Mouse (Mus musculus) activated CD4-positive, CD25-positive, alpha-beta regulatory T cell, adult 4 months (primary cell): ENCODE measurements at regions not wholly inside any gene's neighbourhood (a gene's known extent, or its start where the extent isn't known, plus 50 kb on each side); places are given as distances from the start of the nearest gene placed in this dataset.
A peak's percentile ranks its signal among the peaks of the same experiment; 100 is the strongest.
"Not testable (repeated sequence)": the region's sequence is repeated elsewhere in the genome, so short reads cannot be mapped to it uniquely, and the experiment has no call there.

Experiments used
- ATAC-seq: one replicate; pipeline ENCODE4 v1.8.0; 2017

GRCm38 (mm10) chr12:77855796-77856195 lies 338.2 kb upstream of the Gm6657 start:
- no peak for ATAC-seq

- no peak for ATAC-seq
These were observed 336.8 kb upstream of the Gm6657 start for GRCm38 (mm10) chr12:77857281-77857680.

- no peak for ATAC-seq
These were observed 333.1 kb upstream of the Gm6657 start for GRCm38 (mm10) chr12:77860769-77861557.

- ATAC-seq: no peak
These were observed 326.0 kb upstream of the Gm6657 start for GRCm38 (mm10) chr12:77867947-77868495.

- ATAC-seq: no peak
These were observed 324.7 kb upstream of the Gm6657 start for GRCm38 (mm10) chr12:77869296-77869695.

- no peak for ATAC-seq
These were observed 306.7 kb upstream of the Gm6657 start for GRCm38 (mm10) chr12:77887335-77887734.

GRCm38 (mm10) chr12:77891452-77891851 lies 302.6 kb upstream of the Gm6657 start:
- ATAC-seq: no peak

GRCm38 (mm10) chr12:77894238-77894637 lies 299.8 kb upstream of the Gm6657 start:
- ATAC-seq: no peak

- ATAC-seq: no peak
These were observed 298.5 kb upstream of the Gm6657 start for GRCm38 (mm10) chr12:77895508-77895907.

GRCm38 (mm10) chr12:77898974-77899373 lies 295.1 kb upstream of the Gm6657 start:
- ATAC-seq: not testable (repeated sequence)

- ATAC-seq: no peak
These were observed 292.8 kb upstream of the Gm6657 start for GRCm38 (mm10) chr12:77901254-77901653.

- no peak for ATAC-seq
These were observed 281.0 kb upstream of the Gm6657 start for GRCm38 (mm10) chr12:77912863-77913554.

GRCm38 (mm10) chr12:77928729-77929128 lies 265.3 kb upstream of the Gm6657 start:
- no peak for ATAC-seq

GRCm38 (mm10) chr12:77929571-77929970 lies 264.5 kb upstream of the Gm6657 start:
- ATAC-seq: no peak

- no peak for ATAC-seq
These were observed 250.1 kb upstream of the Gm6657 start for GRCm38 (mm10) chr12:77943960-77944359.

- peak; percentile 82 for ATAC-seq
These were observed 244.5 kb upstream of the Gm6657 start for GRCm38 (mm10) chr12:77949474-77950017.

GRCm38 (mm10) chr12:77952492-77952891 lies 241.6 kb upstream of the Gm6657 start:
- ATAC-seq: no peak

- no peak for ATAC-seq
These were observed 231.4 kb upstream of the Gm6657 start for GRCm38 (mm10) chr12:77962631-77963030.

- ATAC-seq: no peak
These were observed 225.5 kb upstream of the Gm6657 start for GRCm38 (mm10) chr12:77968543-77968942.

GRCm38 (mm10) chr12:77970026-77970425 lies 224.0 kb upstream of the Gm6657 start:
- no peak for ATAC-seq

GRCm38 (mm10) chr12:77972165-77972564 lies 221.9 kb upstream of the Gm6657 start:
- ATAC-seq: no peak

- no peak for ATAC-seq
These were observed 217.1 kb upstream of the Gm6657 start for GRCm38 (mm10) chr12:77976952-77977351.

GRCm38 (mm10) chr12:77986738-77987137 lies 207.3 kb upstream of the Gm6657 start:
- ATAC-seq: no peak

- no peak for ATAC-seq
These were observed 204.3 kb upstream of the Gm6657 start for GRCm38 (mm10) chr12:77989766-77990165.
